Mouse (Mus musculus) monocyte, adult 5-6 weeks (primary cell): ENCODE results near the gene Tomm40l. TPM values are rescaled to one million over a fixed set of nuclear protein-coding genes. Genes with fewer than 3 reads are reported as not detected.
A peak's percentile ranks its signal among the peaks of the same experiment; 100 is the strongest.

Experiments used
- ATAC-seq: fragments of 153-309, 156-312 bp; replicated peaks from 2 replicates; pipeline ENCODE4 v1.8.0; 2017; ENCODE audit warnings: mild to moderate bottlenecking; ENCODE audit not compliant: low TSS enrichment, insufficient number of reproducible peaks, severe bottlenecking, poor library complexity, low FRiP score
- total RNA-seq: library from RNA; stranded (forward); fragments of 200-1000, 200-491, 200-594 nt; gene quantifications from 3 replicates; pipeline ENCODE4 v1.2.3, GENCODE M21; 2017

The Tomm40l gene
- total RNA-seq, 1 experiment from 2014 or later = 9.3 TPM

DNA sequence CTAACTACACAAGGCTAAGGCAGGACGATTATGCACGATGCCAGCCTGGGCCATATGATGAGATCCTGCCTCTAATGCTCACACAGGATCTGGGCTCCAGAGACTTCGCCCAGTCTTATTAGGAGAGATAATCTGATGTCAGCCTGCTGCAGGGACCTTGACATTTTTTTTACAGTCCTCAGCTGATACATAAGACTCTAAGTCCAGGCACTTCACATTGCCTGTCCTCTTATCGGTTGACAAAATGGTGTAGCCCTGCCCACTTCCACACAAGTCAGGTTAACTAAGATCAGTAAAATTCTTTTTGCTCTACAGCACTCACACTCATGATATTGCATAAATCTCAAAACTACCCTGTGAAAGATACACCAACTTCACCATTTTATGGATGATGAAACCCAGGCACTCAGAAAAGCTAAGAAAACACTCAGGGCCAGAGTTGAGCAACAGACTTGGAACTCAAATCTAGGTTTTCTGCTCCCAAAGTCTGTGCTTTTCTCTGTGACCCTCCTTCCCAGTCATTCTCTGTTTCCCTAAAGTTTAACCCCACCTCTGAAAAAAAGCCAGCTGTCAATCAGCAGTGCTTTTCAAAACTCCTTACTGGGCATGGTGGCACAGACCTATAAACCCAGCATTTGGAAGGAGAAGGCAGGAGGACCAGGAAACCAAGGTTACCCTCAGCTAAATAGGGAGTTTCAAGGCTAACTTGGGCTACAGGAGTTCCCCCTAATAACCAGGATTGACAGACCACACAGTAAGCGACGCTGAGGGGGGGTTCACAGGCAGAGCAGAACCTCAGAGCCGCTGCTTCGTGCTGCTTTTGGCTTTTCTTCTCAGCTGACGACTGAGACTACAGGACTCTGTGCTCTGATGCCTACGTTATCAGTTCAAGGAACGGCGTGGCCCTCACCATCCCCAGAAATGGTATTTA is 10.8 kb upstream of the Tomm40l start:
- peak; percentile 5; the same call in 1 of the 2 replicates for ATAC-seq

- no peak for ATAC-seq
Measured at GRCm38 (mm10) chr1:171232348-171232747, 10.0 kb upstream of the Tomm40l start.

DNA sequence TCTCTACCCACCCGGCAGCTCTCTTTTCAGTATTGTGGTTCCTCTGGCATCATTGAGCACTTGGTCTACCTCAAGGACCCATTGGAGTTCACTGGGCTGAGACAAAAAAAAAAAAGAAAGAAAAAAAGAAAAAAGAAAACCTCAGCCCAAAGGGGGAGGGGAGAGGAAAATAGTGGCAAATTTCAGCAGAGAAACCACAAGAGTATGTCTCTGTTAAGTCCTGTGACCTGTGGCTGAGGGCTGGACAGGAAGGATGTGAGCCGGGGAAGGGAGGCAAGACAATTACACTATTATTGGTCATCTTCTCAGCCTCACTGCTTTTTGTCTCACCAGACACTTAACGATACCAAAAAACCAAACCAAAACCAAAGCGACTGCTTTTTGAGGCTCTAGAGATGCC is 9.5 kb upstream of the Tomm40l start:
- peak; percentile 55 for ATAC-seq

- no peak for ATAC-seq
Measured at GRCm38 (mm10) chr1:171230215-171230614, 7.9 kb upstream of the Tomm40l start.

DNA sequence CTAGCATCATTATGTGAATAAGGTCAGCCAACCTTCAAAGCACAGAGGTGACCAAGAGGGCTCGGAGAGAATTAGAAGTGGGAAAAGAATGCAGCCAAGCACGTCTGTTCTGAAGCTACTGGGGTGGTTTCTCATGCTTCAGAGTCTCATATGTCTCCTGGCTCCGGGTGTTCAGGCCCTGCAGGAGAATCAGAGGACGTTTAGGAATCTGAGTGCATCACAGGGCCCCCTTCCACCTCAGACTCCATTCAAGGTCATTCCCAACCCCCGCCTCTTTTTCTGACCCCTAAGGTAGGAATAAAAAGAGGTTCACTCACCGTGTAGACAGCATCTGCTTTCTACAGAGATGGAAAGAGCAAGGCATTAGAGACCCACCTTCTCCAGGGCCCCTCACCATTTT is 7.4 kb upstream of the Tomm40l start:
- ATAC-seq = no peak

GRCm38 (mm10) chr1:171227879-171228278 is 5.6 kb upstream of the Tomm40l start:
- ATAC-seq = no peak

- no peak for ATAC-seq
Measured at GRCm38 (mm10) chr1:171226780-171227179, 4.5 kb upstream of the Tomm40l start.

GRCm38 (mm10) chr1:171224857-171225256 is 2.5 kb upstream of the Tomm40l start, which contains the start of gene Apoa2:
Apoa2 (plus strand) TSS chr1:171225054.
- ATAC-seq = no peak

GRCm38 (mm10) chr1:171223796-171224195 is 1.5 kb upstream of the Tomm40l start:
- ATAC-seq = no peak

GRCm38 (mm10) chr1:171223168-171223567 is 854 bp upstream of the Tomm40l start:
- no peak for ATAC-seq

DNA sequence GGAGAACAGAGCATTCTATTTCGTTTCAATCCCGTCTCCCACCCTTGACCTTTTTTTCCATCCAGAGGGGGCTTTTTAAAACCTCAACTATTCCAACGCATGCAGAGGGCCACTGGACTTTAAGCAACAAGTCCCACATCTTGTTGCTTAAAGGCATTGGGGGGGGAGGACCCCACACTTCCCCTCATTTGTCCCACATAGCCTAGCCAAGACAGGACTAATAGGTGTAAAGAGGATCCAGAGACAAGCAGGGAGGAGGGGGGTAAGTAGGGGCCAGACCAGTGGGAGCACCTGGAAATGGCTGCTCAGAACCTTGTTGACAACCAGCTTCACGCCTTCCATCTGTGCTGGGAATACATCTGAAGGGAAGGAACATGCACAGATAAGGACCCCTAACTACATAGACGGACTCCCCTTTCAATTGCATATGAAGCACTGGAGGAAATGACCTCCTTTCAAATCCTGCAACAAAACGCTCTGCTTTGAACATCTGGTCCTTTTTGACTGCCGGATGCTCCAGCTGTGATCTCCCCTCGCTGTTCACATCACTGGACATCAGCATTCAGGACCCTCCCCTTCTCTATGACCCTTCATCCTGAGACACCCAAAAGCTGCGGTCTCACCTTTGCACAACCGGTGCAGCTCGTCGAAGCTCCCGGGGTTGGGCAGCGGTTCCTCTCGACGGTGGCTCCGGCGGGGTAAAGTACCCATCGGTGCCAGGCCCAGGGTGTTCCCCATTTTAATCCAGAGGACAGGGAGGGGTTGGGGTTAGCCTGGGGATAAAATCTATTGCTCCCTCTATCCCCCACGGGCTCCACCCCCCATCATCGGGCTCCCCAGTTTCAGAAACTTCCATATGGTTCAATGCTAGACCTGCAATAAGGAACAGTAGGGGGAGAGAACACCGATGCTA is 777 bp downstream of the Tomm40l start:
- ATAC-seq = no peak

DNA sequence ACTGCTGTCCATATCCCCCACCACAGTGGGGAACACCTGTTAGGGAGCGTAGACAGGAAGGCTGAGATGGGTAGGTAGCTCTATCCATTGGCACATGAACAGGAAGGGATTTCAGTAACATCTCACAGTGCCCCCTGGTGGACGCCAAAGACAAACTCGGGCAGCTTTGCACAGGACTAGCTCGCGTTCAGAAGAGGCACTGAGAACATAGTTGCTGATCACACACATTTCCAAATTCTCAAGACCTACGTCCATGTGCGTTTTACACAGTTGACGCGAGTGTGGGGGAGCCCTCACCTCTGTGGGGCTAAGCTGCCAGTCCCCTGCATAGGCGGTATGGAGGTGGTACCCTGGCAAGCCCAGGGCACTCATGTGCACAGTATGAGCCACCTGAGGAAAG is 1.4 kb downstream of the Tomm40l start:
- ATAC-seq = peak; percentile 40; the same call in 1 of the 2 replicates

DNA sequence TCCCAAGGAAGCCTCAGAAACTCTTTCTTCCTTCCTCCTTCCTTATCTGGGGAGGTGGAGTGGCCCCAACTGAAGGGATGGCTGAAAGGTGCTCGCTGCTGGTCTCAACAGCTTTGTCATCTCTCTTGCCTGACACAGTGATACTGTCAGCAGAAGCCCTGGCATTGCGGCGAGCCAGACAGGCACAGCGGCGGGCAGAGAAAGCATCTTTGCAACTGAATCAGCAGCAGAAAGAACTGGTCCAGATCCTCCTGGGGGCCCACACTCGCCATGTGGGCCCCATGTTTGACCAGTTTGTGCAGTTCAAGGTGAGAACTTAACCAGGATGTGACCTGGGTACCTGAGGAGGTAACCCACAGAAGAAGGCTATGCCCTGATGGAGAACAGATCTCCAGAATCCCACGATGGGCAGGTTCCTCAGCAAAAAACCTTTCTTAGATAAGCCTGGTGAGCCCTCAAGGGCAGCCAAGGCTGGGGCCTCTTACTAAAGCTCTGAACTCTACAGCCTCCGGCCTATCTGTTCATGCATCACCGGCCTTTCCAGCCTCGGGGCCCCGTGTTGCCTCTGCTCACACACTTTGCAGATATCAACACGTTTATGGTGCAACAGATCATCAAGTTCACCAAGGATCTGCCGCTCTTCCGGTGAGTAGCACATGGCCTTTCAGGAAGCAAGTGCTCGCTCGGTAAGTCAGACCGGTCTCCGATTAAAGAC is 5.9 kb downstream of the Tomm40l start:
- ATAC-seq = no peak

DNA sequence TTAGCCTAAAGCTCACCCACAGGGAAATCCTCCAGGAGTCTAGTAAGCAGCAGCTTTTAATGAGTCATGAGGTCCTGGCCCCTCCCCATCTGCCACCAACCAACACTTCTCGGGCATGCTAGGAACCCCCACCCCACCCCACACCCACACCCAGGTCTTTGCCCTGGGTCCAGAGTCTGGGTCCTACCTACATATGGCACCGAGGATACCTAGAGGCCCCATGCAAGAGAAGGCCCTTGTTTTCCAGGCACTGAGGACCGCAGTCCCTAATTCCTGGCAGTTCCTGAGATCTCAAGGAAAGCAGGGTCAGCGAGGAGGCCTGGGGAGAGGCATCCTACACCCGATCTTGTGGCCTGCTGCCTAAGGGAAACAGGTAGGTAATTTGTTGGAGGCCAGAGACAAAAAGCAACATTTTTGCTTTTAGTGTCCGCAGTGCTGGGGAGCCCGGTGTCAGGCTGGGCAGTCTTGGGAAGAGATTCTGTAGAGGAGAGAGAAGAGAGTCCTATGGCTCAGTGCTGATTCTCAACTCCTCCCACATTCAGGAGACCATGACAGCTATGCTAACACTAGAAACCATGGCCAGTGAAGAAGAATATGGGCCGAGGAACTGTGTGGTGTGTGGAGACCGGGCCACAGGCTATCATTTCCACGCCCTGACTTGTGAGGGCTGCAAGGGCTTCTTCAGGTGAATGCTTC is 8.4 kb downstream of the Tomm40l start, which contains the start of gene Nr1i3:
Nr1i3 (plus strand) TSS at position 170 of the 696 bp plus-strand sequence.
- ATAC-seq = no peak

DNA sequence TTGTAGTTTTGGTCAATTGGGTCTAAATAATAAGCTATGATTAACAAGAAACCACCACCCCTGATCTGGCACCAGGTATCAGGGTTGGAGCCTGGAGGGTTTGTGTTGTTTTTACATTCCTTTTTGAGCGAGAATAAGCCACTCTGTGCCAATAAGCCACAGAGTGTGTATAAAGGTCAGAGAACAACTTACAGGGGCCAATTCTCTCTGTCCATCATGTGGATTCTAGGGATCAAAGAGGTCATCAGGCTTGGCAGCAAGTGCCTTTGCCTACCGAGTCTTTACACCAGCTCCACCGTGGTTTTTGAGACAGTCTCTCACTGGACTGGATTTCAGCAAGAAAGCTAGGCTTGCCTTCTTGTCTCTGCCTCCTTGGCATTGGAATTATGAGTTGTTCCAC is 9.5 kb downstream of the Tomm40l start:
- ATAC-seq = no peak

- ATAC-seq = no peak
Measured at GRCm38 (mm10) chr1:171209409-171209808, 12.9 kb downstream of the Tomm40l start.

DNA sequence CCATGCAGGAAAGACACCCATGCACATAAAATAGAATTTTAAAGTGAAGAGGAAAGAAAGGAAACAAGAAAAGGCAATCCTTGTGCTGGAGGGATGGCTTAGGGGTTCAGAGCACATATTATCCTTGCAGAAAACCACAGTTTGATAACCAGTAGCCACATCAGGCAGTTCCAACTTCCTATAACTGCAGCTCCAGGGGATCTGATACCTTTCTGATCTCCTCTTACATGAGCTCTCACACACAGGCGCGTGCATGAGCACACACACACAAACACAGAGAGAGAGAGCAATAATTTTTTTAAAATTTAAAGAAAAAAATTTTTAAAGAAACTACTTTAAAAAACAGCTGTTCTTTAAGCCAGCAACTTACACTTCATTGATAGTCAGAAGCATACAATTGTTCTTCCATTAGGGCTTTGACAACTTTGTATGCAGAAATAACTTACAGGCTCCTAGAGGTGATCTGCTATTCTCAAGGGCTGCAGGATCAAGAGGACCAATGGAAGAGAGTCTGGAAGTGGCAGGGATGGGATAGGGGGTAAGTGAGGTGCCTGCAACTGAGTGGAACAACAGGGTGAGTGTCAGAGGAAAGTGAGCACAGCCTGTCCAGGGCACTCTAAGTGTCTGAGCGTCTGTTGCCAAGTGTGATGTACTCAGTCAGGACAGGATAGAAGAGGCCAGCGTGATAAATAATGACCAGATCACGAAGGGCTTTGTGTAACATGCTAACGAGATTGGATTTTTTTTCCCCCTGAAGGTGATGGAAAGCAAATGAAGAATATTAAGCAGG is 16.4 kb downstream of the Tomm40l start:
- ATAC-seq = no peak
